Mouse (Mus musculus) CD4-positive, CD25-positive, alpha-beta regulatory T cell, adult 4 months (primary cell): ENCODE results near the gene Rnf6. TPM values are rescaled to one million over a fixed set of nuclear protein-coding genes. Genes with fewer than 3 reads are reported as not detected.

Experiments used
- polyA plus RNA-seq, 2 experiments: library from polyadenylated mRNA; unstranded; fragments of 100-300 nt; shearing (Covaris generic); gene quantifications; one replicate each; pipeline ENCODE4 v1.2.1; 2017

Rnf6 gene
- polyA plus RNA-seq, 2 experiments from 2014 or later, result 84.5 to 104 TPM

Other genes starting within 250 kb of the Rnf6 start
- gene Cyp3a25, start 211.9 kb downstream of the Rnf6 start, polyA plus RNA-seq, result not detected
- gene Cyp3a59, start 142.3 kb downstream of the Rnf6 start, polyA plus RNA-seq, result not detected
- not detected for gene Gm5565, start 61.0 kb downstream of the Rnf6 start, polyA plus RNA-seq
- not detected for gene Gm6309, start 50.8 kb downstream of the Rnf6 start, polyA plus RNA-seq
- gene 1700001J03Rik, start 36.3 kb downstream of the Rnf6 start, polyA plus RNA-seq, result 1 to 10 TPM in 1 of 2 experiments, under 1 TPM in 1; 0.42 to 1.2 TPM
- gene Cdk8, start 9.7 kb upstream of the Rnf6 start, polyA plus RNA-seq, result 10 to 100 TPM; 11.3 to 15.1 TPM
- not detected for gene Wasf3, start 163.4 kb upstream of the Rnf6 start, polyA plus RNA-seq